Comparison of ENCODE assay signal across 17 mouse cellular contexts in the genomic region with DNA sequence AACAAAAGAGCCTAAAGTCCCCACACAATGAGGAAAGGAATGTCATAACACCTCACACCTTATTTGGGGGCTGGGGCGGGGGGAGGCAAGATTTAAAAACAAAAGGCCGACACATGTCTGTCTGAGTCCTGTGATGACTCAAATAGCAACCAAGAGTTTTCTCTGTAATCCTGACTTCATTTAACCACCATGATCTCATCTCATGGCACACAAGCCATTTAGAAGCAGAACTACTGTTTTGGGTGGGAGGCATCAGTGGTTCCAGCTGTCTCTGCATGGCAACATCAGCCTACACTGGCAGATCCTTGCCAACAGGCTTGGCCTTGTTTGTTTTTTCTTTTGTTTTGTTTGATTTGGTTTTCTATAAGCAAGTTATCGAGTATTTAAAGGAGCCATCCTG.
"Had no signal": no experiment of that assay in that cellular context is flagged by ENCODE, and none has a peak within 500 bp of the region (broad histone marks: within the 10 kb centered on the region; RNA-seq: fewer than 3 reads in every experiment).

No protein-coding gene starts in this region.

- ATAC-seq: liver, postnatal 0 days; lung, postnatal 0 days had no signal

- H3K36me3 ChIP-seq: kidney, embryonic 15.5 days; midbrain, embryonic 10.5 days had no signal

- H3K27ac ChIP-seq: kidney, embryonic 15.5 days; liver, embryonic 14.5 days; midbrain, embryonic 10.5 days; neural tube, embryonic 13.5 days; stomach, postnatal 0 days had no signal

- H3K4me1 ChIP-seq: kidney, embryonic 15.5 days; midbrain, embryonic 10.5 days; neural tube, embryonic 13.5 days had no signal

- DNase-seq: kidney, adult 11 months; kidney, adult 8-10 months; kidney, postnatal 10 days; kidney, postnatal 36 days; liver, postnatal 0 days; lung, embryonic 14.5 days; midbrain, embryonic 14.5 days; retina, postnatal 1 day; right cerebral cortex, postnatal 4 days; thymus, postnatal 25 days had no signal

- H3K9me3 ChIP-seq: kidney, embryonic 15.5 days; megakaryocyte, embryonic 14.5 days; midbrain, embryonic 10.5 days; neural tube, embryonic 13.5 days had no signal

- H3K27me3 ChIP-seq: kidney, embryonic 15.5 days; megakaryocyte, embryonic 14.5 days; neural tube, embryonic 13.5 days had no signal

- H3K9ac ChIP-seq: kidney, embryonic 15.5 days; liver, embryonic 14.5 days; liver, postnatal 0 days; lung, embryonic 14.5 days; neural tube, embryonic 13.5 days had no signal

- H3K4me3 ChIP-seq: kidney, embryonic 15.5 days; megakaryocyte, embryonic 14.5 days; midbrain, embryonic 10.5 days; neural tube, embryonic 13.5 days had no signal

- H3K4me2 ChIP-seq: kidney, embryonic 15.5 days; lung, embryonic 14.5 days; neural tube, embryonic 13.5 days had no signal
